Mouse (Mus musculus) left cerebral cortex, adult 11 months (tissue): ENCODE data around the gene Atpif1.

Experiments
- DNase-seq: peaks from one replicate; pipeline ENCODE4 v3.0.0; 2022; ENCODE audit warnings: low spot score

The Atpif1 gene

DNA sequence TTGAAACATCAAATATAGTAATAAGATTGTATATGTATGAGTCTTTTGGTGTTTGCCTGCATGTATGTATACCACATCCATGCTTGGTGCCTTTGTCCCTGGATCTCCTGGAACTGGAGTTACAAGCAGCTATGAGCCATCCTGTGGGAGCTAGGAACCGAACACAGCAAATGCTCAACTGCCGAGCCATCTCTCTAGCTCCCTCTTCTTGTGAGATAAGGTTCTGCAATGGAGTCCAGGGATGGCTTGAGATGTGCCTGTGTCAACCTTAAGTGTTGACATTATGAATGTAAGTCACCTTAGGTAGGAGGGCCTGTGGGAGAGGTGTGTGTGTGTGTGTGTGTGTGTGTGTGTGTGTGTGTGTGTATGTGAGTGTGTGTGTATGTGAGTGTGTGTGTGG is 6.8 kb downstream of the Atpif1 start:
- DNase-seq: no peak

DNA sequence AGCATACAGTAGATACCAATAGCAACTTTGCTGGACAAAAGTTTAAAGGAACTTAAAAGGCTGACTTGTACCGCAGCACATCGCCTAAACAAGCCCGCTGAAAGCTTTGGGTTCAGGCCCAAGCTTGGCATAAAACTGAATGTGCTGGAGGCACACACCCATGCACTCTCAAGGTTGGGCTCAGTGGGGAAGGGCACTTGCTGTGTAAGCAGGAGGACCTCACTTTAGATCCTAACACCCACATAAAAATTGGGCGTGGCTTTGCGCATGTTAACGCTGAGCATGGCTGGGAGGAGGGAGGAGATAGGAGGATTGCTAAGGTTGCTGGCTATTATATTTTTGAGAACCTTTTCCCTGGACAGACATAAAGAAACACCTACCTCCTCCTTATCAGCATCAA is 8.7 kb downstream of the Atpif1 start:
- no peak for DNase-seq

DNA sequence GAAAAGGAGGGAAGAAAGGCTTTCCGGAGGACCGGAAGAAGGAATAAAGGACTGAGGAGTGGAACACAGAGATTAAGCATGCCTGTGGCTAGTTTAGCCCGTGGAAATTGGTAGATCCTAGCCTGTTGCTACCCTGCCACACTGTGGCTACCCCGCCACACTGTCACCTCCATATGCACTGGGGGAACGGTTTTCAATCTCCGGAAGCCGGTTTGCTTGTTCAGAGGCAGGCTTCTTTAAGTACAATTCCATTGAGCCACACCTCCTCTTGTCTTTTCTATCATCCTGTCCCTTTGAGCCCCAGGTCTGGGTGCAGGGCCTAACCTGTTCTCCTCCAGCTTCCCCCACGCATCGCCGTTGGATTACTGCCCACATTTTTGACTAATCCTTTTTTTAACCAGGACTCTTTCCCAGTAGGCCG is 9.1 kb downstream of the Atpif1 start:
- no peak for DNase-seq

DNA sequence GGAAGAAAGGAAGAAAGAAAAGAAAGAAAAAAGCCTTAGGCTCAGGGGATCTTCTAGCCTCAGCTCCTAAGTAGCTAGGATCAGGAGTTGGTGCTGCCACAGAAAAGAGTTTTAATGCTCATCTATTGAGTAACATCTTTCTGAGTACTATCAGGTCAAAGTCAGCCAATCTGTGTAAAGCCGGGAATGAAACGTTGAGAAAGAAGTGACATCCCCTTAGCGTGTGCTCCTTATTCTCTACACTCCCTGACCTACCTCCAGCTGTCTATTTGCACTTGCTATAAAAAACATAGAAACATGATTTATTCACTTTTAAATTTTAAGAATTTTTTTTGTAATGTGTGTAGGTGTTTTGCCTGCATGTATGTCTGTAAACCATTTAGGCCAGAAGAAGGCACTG is 14.3 kb downstream of the Atpif1 start:
- no peak for DNase-seq

DNA sequence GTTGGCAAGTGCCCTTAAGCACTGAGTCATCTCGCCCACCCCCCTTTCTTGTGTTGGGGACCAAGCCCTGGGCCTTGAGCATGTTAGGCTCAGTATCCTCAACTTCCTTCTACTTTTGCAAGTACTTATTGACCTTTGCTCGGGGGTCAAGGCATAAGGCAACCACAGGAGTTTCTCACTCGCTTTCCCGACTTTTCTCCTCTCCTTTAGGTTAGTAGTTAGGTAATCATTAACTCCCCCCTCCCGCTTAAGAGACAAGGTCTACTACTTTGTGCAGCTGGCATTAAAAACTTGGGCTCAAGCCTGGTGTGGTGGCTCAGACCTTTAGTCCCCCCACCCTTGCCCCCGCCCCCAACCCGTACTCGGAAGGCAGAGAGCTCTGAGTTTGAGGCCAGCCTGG is 15.4 kb downstream of the Atpif1 start:
- DNase-seq: no peak

DNA sequence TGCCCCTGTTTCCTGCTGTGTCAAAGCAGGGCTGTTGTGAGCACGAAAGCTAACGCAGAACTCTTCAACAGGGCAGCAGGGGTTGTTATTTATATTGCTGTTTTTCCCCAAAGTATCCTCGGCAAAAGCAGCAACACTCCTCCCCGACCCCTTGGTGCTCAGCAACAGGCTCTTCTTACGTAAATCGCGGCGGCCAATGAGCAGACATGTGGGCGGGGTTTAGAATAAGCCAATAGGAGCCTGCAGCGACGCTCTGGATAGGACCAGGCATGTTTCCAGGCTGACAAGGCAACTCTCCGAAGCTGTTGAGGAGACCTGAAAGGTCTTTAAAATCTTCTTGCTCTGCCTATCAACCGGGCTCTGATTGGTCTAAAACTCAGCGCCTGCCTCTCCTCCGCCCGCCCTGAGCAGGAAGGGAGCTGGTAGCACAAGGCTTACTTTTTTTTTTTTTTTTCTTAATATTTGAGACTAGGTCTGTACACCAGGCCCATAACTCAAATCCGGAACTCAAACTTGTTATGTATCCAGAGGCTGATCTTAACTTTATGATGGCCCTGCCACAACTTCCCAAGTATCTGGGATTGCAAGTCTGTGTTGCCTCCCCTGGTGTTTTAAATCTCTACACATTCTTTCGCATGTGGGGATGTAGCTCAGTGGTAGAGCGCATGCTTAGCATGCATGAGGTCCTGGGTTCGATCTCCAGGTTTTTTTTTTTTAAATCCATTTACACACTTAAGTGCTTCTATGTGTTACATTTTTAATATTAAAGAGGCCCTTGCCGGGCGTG is 17.9 kb downstream of the Atpif1 start:
- DNase-seq: peak; percentile 91

DNA sequence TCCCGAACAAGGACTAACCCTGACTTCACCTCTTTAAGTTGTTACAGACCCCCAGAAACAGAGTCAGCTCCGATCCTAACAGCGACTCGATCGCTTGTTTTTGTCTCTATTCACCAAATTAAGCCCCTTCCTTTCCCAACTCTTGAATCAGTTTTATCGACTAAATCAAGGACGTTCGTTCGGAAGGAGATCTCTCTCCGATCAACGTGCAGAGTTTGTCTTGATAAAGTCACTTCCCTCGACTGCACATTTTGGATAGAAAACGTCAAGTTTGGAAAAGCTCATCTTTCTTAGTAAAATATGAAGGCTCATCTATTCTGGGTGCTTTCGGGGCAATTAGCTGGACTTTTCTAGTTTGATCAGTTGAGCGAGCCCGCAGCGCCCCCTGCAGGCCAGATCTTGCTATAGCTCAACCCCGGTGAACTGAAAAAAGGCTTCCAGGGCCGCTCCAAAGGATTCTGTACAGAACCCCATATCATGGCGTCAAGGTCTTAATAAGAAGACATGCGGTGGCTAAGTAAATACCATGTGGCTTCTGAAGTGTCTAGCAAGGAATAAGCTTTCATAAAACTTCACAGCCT is 18.8 kb downstream of the Atpif1 start:
- no peak for DNase-seq

DNA sequence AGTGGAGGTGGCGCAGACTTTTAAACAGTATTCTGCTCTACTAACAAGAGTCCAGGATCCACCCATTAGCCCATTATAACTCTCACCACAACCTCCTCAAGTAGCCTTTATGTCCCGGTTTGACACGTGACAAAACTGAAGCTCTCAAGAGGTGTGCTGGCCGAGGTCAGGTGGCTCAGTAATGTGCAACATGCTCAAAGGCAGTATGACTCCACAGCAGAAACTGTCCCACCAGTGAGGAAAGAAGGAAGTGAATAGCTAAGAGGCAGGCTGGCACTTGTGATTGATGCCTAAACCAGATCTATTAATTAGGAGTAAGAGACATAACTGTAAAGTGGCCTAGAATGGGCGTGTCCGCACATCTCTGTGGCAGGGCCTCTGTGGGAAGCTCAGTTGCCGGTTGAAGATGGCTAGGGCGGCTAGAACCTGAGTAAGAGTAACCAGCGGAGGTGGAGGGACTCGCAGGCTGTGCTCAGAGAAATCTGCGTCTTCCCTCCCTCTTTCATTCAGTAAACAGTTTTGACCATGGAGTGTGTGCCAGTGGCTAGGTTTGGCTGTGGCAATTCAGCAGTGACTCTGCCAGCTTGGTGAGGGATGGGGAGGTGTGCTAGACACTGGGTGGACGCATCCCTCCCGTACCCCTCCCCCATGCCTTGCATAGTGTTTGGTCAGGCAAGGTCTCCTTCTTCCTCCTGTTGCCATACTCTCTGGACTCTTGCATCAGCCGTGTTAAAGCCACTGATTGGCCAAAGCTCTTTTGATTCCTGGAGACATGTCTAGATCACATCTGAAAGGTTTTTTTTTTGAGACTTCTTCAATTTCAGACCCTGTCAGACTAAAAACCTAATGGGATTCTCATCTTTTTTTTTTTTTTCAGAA is 19.8 kb downstream of the Atpif1 start:
- DNase-seq: no peak

DNA sequence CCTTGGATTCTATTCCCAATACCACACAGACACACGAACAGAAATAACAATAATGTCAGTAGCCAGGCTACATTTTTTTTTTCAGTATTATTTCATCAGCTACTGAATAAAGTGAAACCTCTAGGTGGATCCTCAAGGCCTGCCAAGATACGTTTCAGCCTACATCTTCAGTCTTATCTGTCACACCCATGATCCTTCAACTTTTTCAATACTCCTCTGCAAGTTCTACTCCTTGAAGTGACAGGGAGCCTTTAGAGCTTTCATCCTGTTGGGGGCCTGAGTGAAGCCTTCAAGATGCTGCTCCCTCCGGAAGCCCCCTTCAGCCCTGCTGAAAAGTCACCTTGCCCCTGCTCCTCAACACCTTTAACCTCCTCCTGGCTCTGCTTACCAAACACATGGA is 21.4 kb downstream of the Atpif1 start:
- no peak for DNase-seq

DNA sequence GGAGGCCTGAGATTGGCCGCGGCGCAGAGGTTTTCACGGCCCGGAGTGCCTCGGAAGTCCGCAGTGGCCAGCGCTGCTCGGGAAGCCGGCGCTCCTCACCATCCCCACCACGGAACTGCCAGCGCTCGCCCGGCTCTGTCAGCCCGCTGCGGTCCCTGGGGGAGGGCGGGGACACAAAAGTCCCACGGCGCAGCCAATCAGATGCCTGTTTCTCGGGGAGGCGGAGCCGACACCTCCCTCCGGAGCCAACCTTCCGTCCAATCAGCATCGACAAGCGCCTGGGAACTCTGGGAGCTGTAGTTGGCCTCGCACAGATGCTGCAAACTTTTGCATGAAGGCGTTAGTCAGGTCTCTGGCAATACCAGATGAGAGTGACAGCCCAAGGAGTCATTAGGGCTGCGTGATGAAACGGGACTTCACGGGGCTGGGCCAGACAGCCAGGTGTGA is 23.1 kb downstream of the Atpif1 start, which contains the start of gene Sesn2:
TSS of gene Sesn2 (minus strand) at position 150 of the 447 bp plus-strand sequence.
- DNase-seq: peak; percentile 96

DNA sequence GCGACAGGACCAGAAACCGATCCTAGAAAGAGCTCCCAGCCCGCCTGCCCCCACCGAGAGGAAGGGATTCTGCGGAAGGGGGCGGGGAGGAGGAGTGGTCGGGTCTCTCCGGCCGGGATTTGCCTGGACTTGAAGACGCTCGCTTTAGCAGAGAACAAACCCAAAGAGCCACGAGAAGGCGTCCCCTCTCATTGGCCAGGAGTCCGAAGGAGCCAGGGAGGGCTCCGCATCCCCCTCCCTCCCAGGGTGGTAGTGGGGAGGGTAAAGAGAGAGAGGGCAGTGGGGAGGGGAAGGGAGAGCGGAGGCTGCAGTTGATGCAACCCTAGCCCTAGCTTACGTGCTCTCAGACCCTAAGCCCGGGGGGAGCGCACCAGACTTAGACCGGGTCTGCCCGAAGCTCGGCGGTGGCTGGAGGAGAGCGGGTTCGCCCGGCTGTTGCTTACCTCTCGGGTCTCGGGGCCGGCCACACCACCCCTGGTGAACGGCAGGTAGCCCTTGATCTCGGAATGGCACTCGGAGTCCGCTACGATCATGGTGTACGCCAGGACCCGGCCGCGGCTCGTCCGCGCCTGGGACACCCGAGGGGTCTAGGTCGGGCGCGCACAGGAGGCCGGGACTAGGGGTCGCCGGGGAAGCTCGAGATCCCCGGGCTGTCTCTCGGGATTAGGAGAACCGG is 23.7 kb downstream of the Atpif1 start:
- no peak for DNase-seq

DNA sequence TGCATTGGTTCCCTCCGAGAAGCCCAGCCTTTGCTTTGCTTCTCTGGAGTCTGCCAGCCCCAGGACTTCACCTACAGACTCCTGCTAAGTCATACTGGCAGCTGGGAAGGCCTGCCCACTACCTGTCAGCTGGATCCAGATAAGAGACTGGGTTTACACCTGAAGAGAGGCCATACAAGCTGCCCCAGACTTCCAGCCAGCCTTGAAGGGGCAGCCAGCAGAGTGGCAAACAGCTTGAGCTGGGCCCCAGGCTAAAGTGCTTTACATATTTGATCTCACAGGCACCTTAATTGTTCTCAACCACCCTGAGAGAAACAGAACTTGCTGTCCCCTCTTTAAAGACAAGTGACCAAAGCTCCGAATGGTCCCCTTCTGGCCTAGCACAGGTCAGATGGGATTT is 26.2 kb downstream of the Atpif1 start:
- no peak for DNase-seq

DNA sequence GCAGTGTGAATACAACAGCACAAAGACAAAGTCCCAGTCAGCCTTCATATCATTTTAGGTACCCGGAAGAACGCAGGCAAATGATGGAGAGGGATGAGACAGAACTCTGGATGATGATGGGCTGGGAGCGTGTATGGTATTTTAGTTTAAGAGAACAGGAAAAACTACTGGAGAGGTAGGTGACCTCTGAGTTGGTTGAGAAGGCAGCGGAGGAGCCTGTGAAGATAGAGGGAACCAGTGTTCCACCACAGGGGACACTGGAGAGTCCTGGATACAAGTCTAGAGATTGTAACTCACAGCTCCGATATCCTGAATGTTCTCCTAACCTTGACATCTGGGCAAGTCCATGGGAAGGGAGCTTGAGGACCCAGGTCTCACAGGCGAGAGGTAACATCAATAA is 27.2 kb downstream of the Atpif1 start:
- no peak for DNase-seq

DNA sequence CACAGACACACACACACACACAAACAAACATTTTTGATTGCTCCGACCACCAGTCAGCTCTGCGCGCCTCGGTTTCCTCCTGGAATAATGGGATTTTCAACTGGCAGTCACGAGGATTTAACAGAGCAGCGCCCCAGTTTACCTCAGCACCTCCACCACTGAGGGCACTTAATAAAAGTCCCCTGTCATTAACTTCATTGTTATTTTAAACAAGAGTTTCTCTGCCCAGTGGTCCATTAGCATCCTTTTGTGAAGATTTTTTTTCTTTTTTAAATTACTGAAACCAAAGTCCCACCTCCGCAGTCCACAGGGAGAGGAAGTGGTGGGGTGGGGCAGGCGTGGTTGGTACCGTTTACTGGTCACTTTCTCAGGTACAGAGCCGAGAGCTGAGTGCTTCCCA is 27.7 kb downstream of the Atpif1 start:
- DNase-seq: no peak

DNA sequence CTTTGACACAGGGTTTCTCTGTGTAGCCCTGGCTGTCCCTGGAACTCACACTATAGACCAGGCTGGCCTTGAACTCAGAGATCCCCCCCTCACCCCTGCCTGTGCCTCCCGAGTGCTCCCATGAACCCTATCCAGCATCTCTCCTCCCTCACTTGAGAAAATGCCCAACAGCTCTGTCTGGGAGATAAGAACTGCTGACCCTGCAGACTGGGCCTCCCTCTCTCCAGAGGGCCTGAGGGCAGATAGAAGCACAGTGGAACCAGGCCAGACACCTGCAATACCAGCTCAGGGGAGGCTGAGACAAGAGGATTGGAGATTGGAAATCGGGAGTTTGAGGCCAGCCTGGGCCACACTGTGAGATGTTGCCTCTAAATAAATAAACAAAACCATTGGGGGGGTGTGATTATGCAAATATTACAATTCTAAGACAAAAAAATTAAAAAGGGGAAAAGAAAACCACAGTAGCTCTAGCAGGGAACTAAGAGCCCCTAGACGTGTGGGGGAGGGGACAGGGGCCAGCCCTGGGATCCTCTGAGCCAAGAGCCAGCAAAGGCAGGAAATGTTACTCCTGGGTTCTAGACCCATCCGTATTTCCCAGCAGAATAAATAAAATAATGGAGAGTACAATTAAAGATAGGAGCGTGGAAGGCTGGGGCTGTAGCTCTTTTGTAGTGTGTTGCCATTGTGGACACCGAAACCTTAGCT is 28.3 kb downstream of the Atpif1 start:
- DNase-seq: no peak

DNA sequence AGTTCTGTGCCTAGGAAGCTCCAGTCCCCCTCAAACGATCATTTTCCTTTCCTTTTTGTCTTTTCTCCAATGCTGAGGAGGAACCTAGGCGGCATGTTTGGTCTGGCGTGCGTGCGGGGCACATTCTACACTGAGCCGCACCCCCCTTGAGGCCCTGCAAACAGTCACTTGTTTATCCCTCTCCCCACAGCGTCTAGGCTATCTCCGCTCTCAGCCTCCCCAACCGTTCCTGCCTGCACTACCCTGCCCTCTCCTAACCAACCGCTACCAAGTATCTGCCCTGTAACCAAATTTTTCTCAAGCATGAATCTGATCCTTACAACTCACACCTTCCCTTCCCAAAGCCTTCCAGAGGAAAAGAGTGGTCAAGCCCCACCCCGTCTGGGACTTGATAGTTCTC is 30.1 kb downstream of the Atpif1 start:
- no peak for DNase-seq

DNA sequence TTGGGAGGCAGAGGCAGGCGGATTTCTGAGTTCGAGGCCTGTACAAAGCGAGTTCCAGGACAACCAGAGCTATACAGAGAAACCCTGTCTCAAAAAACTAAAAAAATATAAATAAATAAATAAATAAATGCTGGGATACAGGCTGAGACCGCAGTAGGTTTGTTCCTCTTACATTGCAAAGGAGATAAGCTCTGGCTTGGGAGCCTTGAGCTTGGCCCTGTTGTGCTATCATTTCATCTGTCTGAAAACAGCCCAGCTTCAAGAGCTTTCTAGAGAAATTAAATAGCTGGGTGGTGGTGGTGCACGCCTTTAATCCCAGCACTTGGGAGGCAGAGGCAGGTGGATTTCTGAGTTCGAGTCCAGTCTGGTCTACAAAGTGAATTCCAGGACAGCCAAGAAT is 31.8 kb downstream of the Atpif1 start:
- no peak for DNase-seq

DNA sequence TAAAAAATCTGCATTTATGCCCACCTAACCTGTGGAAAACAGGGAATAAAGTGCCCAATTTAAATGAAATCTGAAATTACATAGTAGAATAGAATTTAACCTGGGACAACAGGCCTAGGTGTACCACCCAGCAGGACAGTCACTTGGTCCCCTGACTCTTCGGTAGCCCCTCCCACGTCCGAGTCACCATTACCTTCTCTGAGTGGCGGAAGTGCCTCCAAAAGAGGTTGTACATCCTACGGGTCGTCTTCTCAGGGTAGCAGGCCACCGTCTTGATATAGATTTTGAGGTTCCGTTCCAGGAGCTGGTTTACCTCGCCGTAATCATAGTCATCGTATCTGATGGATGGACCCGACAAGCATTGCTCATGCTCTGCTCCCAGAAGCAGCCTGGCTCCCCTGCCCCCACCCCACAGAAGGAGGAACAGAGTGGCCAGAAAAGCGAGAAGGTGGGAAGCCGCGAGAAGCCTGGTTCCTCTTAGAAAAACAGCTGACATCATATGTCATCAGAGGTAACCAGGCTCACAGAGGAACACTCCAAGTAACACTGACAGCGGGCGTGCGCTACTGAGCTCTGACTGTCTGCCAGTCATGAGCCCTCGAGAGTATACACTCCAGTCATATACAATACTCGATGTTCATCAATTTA is 39.1 kb downstream of the Atpif1 start:
- DNase-seq: no peak

DNA sequence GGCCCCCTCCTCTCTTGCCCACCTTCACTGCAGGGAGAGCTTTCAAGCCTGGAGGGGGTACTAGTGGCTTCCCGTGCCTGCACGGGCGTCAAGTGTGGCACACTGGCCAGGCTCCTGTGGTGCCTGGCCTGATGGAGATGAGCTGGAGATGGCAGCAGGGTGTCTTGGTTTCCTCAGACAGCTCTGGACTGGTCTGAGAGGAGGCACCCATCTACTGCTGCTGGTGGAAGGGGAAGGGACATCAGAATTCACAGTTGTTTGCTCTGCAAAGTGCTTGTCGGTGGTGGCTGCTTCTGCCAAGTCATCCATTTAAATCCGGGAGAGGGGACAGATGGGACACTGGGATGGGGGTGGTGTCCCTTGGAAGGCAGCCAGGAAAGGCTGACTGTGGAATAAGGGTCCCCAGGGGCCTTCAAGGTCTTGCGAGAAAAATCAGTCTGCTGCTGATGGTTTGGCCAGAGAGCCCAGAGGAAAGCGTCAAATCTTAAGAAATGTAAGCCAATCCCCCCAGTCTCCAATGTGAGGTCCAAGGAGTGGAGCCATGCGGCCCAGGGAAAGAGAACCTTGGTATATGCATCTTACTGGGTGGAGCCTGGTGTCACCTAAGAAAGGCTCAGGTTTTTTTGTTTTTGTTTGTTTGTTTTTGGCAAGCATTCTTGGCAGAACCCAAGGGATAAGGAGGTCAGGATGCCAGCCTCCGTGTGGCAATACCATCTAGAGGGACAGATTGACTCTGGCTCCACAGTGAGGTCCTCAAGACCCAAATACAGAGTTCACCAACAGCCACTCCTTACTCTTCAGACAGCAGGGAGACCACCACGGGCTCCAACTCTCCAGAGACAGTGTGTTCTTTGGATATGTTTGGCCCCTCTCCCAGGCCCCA is 41.0 kb downstream of the Atpif1 start:
- no peak for DNase-seq

DNA sequence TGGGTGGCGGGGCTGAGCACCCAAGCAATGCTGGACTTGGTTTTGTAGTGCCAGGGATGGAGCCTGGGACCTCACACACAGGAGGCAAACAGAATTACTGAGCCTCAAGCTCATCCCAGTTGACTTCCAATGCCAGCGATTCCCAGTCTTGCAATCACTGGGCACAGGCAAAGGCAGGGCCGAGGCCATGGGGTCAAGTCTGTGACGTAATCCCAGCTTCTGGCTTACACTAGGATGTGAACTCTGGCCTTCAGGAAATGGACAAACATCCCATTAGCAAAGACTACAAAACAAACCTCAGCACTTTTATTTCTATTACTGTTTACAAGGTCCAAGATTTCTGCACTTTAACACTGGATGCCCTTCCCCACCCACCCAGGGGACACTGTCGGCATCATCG is 41.7 kb downstream of the Atpif1 start:
- DNase-seq: no peak
